Mouse (Mus musculus): ENCODE results near the gene Col23a1. TPM values are rescaled to one million over a fixed set of nuclear protein-coding genes. Genes with fewer than 3 reads are reported as not detected.
"Not testable (repeated sequence)": the region's sequence is repeated elsewhere in the genome, so short reads cannot be mapped to it uniquely, and the experiment has no call there.

Col23a1 gene
- polyA plus RNA-seq, 1 experiment from 2014 or later: 8.0 TPM

- H3K36me3 ChIP-seq; H3K27me3 ChIP-seq; ATAC-seq (ENCODE audit: low read depth); H3K9ac ChIP-seq; H3K4me3 ChIP-seq; H3K9me3 ChIP-seq; H3K4me2 ChIP-seq; H3K27ac ChIP-seq (replicated peaks): not testable (repeated sequence)
- H3K4me1 ChIP-seq (replicated peaks): peaks cover 13% of the 10 kb centered on the region
- WGBS: 92% methylated on average over 5 of the region's 5 CpGs
Observed at GRCm38 (mm10) chr11:51609940-51610339, 320.2 kb downstream of the Col23a1 start.

DNA sequence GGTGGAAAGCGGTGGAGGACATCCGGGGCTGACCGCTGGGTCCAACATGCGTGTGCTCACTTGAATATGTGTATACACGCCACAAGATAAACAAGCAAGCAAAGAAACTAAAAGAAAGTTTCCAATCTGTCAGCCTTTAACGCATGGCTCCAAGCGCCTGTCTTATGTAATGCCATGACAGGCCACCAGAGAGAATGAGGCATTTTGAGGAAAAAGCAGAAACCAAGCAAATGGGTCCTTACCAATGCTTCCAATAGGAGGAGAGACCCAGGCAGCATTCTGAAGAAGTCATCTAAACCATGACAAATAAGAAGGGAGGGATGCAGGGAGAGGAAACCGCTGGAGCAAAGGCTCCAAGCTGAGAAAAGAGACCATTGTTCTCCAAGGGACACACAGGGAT, 324.5 kb downstream of the Col23a1 start:
- Histone ChIP-seq H3K4me3 (no peak overlapping the region), H3K9ac (no peak overlapping the region), H3K27me3 (no peaks in the 10 kb centered on the region), H3K27ac (replicated peaks) (no peak overlapping the region), H3K36me3 (no peaks in the 10 kb centered on the region), H3K4me1 (replicated peaks) (peaks cover 14% of the 10 kb centered on the region), H3K4me2 (no peak overlapping the region), H3K9me3 (no peaks in the 10 kb centered on the region)
- no peak for ATAC-seq (ENCODE audit: low read depth)
- WGBS: 77% methylated on average over 8 of the region's 8 CpGs

DNA sequence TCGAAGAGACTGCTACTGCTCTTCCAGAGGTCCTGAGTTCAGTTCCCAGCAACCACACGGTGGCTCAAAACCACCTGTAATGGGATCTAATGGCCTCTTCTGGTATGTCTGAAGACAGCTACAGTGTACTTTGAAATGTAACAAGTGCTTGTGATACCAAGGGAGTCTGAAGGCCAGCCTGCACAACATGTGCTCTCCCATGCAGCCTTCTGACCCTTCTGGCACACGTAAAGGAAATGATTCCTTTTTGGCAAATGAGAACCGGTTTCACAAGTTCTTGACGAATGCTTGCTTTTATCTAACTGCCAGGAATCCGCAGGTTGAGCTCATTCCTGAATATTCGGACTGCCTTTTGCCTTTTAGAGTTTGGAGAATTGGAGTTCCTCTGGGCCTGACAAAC, 325.4 kb downstream of the Col23a1 start:
- H3K27ac ChIP-seq (replicated peaks): no peak overlapping the region; the same call in 1 of the 2 replicates
- no peaks in the 10 kb centered on the region for H3K9me3 ChIP-seq
- H3K36me3 ChIP-seq: no peaks in the 10 kb centered on the region
- H3K9ac ChIP-seq: peak overlapping the region; percentile 69
- H3K4me1 ChIP-seq (replicated peaks): peaks cover 17% of the 10 kb centered on the region
- ATAC-seq (ENCODE audit: low read depth): no peak
- 53% methylated on average over 7 of the region's 7 CpGs for WGBS
- H3K4me2 ChIP-seq: peak overlapping the region; percentile 60
- H3K27me3 ChIP-seq: no peaks in the 10 kb centered on the region
- H3K4me3 ChIP-seq: peak overlapping the region; percentile 31

- peaks cover 22% of the 10 kb centered on the region for H3K4me1 ChIP-seq (replicated peaks)
- peak overlapping the region; percentile 31 for H3K4me3 ChIP-seq
- 4% methylated on average over 14 of the region's 14 CpGs for WGBS
- ATAC-seq (ENCODE audit: low read depth): 0 out of 2 replicates have a peak, but pooled peaks have one; percentile 11
- no peaks in the 10 kb centered on the region for H3K36me3 ChIP-seq
- H3K4me2 ChIP-seq: peak overlapping the region; percentile 60
- no peak overlapping the region; the same call in 1 of the 2 replicates for H3K27ac ChIP-seq (replicated peaks)
- no peaks in the 10 kb centered on the region for H3K27me3 ChIP-seq
- H3K9me3 ChIP-seq: no peaks in the 10 kb centered on the region
- peak overlapping the region; percentile 69 for H3K9ac ChIP-seq
Observed at GRCm38 (mm10) chr11:51615601-51616000, 325.9 kb downstream of the Col23a1 start.

DNA sequence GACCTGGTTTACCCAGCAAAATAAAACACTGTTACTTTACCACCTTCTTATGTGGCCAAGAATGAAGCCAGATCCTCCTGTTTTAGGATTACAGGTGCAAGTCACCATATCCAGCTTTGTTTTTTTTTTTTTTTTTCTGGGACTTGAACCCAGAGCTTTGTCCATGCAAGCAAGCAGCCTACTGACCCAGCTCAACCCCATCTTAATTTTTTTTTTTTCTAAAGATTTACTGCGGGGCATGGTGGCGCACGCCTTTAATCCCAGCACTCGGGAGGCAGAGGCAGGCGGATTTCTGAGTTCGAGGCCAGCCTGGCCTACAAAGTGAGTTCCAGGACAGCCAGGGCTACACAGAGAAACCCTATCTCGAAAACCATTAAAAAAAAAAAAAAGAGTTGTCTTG, 326.4 kb downstream of the Col23a1 start:
- H3K27ac ChIP-seq (replicated peaks); H3K9me3 ChIP-seq; H3K27me3 ChIP-seq; H3K36me3 ChIP-seq; ATAC-seq (ENCODE audit: low read depth): not testable (repeated sequence)
- H3K4me3 ChIP-seq: peak overlapping the region; percentile 31; the same call in 1 of the 2 replicates
- H3K9ac ChIP-seq: peak overlapping the region; percentile 69; the same call in 1 of the 2 replicates
- H3K4me1 ChIP-seq (replicated peaks): peaks cover 27% of the 10 kb centered on the region
- WGBS: 91% methylated on average over 7 of the region's 7 CpGs
- H3K4me2 ChIP-seq: peak overlapping the region; percentile 60

DNA sequence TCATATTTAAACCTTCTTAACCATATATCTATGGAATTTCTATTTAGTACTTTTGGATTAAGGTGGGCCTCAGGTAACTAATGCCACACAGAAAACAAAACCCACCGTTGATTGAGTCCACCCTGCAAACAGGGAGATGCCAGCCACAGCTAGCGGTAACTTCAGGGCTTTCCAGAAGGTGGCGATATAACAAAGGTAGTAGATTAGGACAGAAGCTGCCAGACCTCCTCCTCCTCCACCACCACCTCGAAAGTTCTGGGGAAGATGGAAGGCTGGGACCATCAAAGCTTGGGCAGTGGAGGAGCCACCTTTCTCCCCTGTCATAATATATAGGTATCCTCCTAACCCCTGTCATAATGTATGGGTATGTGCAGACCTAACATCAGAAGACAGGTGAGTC, 328.0 kb downstream of the Col23a1 start:
- peaks cover 28% of the 10 kb centered on the region for H3K4me1 ChIP-seq (replicated peaks)
- WGBS: 3% methylated on average over 4 of the region's 4 CpGs
- no peak overlapping the region for H3K27ac ChIP-seq (replicated peaks)
- H3K9ac ChIP-seq: no peak overlapping the region
- no peak overlapping the region for H3K4me2 ChIP-seq
- no peaks in the 10 kb centered on the region for H3K27me3 ChIP-seq
- no peak overlapping the region for H3K4me3 ChIP-seq
- ATAC-seq (ENCODE audit: low read depth): no peak
- H3K36me3 ChIP-seq: peaks cover 14% of the 10 kb centered on the region
- no peaks in the 10 kb centered on the region for H3K9me3 ChIP-seq

DNA sequence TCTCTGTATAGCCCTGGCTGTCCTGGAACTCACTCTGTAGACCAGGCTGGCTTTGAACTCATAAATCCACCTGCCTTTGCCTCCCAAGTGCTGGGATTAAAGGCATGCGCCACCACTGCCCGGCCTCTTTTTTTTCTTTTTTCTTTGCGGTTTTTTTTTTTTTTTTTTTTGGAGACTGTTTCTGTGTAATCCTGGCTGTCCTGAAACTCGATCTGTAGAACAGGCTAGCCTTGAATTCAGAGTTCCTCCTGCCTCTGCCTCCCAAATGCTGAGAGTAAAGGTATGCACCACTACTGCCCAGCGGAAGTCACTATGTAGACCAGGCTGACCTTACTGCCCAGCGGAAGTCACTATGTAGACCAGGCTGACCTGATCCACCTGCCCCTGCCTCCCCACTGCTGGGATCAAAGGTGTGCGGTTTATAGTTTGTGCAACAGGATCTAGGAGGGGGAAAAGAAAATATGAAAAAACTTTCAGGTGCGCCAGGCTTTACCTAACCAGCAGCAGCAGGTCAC, 329.2 kb downstream of the Col23a1 start:
- peak overlapping the region; percentile 55 for H3K9ac ChIP-seq
- 54% methylated on average over 8 of the region's 8 CpGs for WGBS
- ATAC-seq (ENCODE audit: low read depth): no peak; the same call in 1 of the 2 replicates

DNA sequence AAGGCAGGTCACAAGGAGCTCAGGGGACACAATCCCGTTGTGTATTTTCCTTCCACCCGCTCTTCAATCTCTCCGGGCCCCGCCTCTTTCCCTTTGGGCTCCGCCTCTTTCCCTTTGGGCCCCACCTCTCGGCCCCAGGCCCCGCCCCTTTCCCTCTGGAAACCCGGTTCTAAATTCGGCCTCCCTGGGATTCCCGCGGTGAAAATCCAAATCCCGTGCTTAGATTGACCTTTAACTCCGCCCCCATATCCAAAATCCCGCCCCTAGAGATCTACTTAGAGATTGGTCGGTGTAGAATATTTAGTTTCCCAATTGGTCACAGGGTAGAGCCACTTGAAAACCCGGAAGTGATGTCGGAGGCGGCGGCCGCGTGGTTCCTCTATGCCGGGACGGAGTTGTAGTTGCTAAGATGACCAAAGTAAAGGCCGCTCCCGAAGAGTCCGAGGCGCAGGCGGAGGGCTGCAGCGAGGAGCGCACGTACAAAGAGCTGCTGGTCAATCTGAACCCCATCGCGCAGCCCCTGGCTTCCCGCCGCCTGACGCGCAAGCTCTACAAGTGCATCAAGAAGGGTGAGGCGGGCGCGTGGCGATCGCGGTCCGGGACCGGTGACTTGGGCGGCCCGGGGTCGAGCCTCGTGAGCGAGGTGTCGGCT, 329.8 kb downstream of the Col23a1 start, which contains the start of gene Nhp2:
Gene Nhp2 (plus strand): TSS at position 327 of the 652 bp plus-strand sequence.
- Histone ChIP-seq H3K27me3 (no peaks in the 10 kb centered on the region), H3K9me3 (no peaks in the 10 kb centered on the region), H3K9ac (peak within 1 kb of the TSS; percentile 76), H3K4me2 (peak within 1 kb of the TSS; percentile 62), H3K4me1 (replicated peaks) (peaks cover 28% of the 10 kb centered on the region), H3K36me3 (peaks cover 32% of the 10 kb centered on the region), H3K27ac (replicated peaks) (peak within 1 kb of the TSS; percentile 28; the same call in 1 of the 2 replicates), H3K4me3 (peak within 1 kb of the TSS; percentile 67)
- under 1% methylated on average over 51 of the region's 51 CpGs for WGBS
- peak; percentile 96 for ATAC-seq (ENCODE audit: low read depth)

More for the DNA sequence above, 329.2 kb downstream of the Col23a1 start:
- Histone ChIP-seq H3K9me3 (no peaks in the 10 kb centered on the region), H3K4me2 (peak overlapping the region; percentile 62), H3K4me1 (replicated peaks) (peaks cover 28% of the 10 kb centered on the region), H3K27ac (replicated peaks) (peak overlapping the region; percentile 28; the same call in 1 of the 2 replicates), H3K36me3 (peaks cover 26% of the 10 kb centered on the region), H3K4me3 (peak overlapping the region; percentile 67), H3K27me3 (no peaks in the 10 kb centered on the region)

DNA sequence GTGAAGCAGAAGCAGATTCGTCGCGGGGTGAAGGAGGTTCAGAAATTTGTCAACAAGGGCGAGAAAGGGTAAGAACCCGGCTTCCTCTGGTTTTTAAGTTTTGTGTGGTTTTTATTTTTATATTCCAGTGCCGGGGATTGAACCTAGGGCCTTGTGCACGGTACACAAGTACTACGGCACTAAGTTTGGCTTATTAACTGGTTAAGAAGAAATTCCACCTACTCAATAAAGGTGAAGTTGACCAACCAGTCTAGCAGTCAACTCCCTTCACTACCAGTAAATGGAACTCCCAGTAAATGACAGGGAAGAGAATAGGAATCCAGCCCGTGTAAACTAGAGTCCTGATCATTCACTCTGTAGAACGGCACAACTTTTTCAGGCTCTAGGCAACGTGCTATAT, 330.4 kb downstream of the Col23a1 start:
- Histone ChIP-seq H3K9ac (peak overlapping the region; percentile 76), H3K4me2 (peak overlapping the region; percentile 62), H3K36me3 (peaks cover 38% of the 10 kb centered on the region), H3K27ac (replicated peaks) (no peak overlapping the region), H3K4me3 (peak overlapping the region; percentile 67), H3K9me3 (no peaks in the 10 kb centered on the region), H3K27me3 (no peaks in the 10 kb centered on the region), H3K4me1 (replicated peaks) (peaks cover 27% of the 10 kb centered on the region)
- no peak for ATAC-seq (ENCODE audit: low read depth)
- WGBS: 2% methylated on average over 11 of the region's 11 CpGs

DNA sequence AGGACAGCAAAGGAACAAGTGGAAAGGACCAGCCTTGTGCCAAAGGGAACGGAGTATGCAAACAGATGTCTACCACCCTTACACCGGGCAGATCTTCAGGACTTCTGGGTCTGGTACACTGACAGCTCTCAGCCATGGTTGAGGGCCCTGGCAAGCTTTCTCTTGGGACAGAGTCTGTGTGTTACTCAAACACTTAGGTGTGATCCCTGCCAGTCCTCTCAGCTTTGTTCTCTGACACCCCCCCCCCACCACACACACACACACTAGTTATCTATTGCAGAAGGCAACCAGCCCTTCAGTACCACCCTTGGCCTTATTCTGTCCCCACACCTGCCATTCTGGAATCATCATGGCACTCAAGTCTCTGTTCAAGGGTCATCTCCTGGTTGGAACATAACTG, 332.1 kb downstream of the Col23a1 start:
- Histone ChIP-seq H3K4me3 (no peak overlapping the region), H3K4me1 (replicated peaks) (peaks cover 17% of the 10 kb centered on the region), H3K27ac (replicated peaks) (no peak overlapping the region), H3K27me3 (no peaks in the 10 kb centered on the region), H3K9me3 (no peaks in the 10 kb centered on the region), H3K9ac (no peak overlapping the region), H3K4me2 (no peak overlapping the region), H3K36me3 (peaks cover 54% of the 10 kb centered on the region)
- 100% methylated on average over 2 of the region's 2 CpGs for WGBS
- no peak for ATAC-seq (ENCODE audit: low read depth)

DNA sequence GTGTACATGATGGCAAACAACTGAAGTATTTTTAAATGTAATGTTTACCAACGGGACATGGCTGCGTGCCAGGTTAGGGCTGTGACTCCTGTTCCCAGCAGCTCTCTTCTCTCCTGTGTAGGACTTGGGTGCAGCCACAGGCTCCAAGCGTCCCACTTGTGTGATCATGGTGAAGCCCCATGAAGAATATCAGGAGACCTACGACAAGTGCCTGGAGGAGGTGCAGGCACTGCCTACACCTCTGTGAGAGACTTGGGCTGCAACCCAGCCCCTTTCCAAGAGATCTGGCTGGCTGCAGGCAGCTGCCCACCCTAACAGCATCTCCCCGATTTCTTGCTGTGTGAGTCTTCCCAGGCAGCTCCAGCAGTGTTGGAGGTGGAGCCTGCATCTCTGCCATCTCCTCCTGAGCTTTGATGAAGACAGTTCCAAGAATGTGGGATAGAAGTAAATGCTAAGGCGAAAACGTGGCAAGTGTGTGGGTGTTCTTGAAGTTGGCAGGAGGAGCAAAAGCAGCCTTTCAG, 333.3 kb downstream of the Col23a1 start:
- Histone ChIP-seq H3K27me3 (no peaks in the 10 kb centered on the region), H3K9me3 (no peaks in the 10 kb centered on the region), H3K4me3 (no peak overlapping the region), H3K4me2 (no peak overlapping the region), H3K36me3 (peaks cover 66% of the 10 kb centered on the region), H3K4me1 (replicated peaks) (peaks cover 17% of the 10 kb centered on the region), H3K9ac (no peak overlapping the region), H3K27ac (replicated peaks) (no peak overlapping the region)
- no peak for ATAC-seq (ENCODE audit: low read depth)
- WGBS: 91% methylated on average over 7 of the region's 7 CpGs

DNA sequence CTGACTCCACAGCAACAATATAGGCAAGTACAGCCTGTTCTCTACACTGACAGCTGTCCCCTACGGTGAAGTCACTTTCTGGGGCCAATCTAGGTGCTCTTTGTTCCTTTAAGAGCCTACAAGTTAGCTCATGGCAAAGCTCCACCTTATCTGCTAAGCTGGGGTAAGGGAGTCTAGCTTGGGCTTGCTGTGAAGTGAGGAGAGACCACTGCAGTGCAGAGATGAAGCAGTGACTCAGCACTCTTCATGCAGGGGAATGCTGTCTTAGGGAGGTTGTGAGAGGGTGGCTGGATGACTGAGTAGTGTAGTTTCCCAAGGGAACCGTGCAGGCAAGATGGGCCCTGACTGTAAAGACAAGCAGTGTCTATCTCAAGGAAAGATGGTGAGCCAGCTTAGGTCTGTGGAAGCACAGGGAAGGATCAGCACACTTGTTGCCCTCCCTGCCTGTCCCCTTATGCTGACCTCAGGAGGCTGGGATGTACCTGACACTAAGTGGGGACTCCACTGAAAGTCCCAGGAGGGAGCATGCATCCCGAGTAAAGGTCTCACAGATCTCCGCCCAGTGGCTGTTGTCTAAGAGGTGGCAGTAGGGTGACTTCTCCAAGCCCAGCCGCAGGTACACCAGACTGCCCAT, 335.6 kb downstream of the Col23a1 start:
- Histone ChIP-seq H3K27me3 (no peaks in the 10 kb centered on the region), H3K9ac (no peak overlapping the region), H3K4me2 (no peak overlapping the region), H3K36me3 (peaks cover 81% of the 10 kb centered on the region), H3K4me1 (replicated peaks) (peaks cover 10% of the 10 kb centered on the region), H3K27ac (replicated peaks) (no peak overlapping the region), H3K9me3 (no peaks in the 10 kb centered on the region), H3K4me3 (no peak overlapping the region)
- WGBS: 79% methylated on average over 5 of the region's 5 CpGs
- no peak for ATAC-seq (ENCODE audit: low read depth)
